Mouse (Mus musculus) splenic B cell, adult 2 months (primary cell): Measurements from ENCODE around the gene Tmem33.

Source experiments
- DNase-seq: peaks from one replicate; pipeline ENCODE4 v3.0.0-alpha.2; 2011; ENCODE audit warnings: low read depth, low spot score
- H3K27me3 ChIP-seq: 2 replicates; pipeline ENCODE4 v1.6.1; 2012; ENCODE audit warnings: mild to moderate bottlenecking, low read length, moderate library complexity, mixed read lengths; ENCODE audit not compliant: control insufficient read depth, poor library complexity, insufficient read depth, severe bottlenecking
- H3K36me3 ChIP-seq: 2 replicates; pipeline ENCODE4 v1.6.1; 2012; ENCODE audit warnings: mild to moderate bottlenecking, low read length, moderate library complexity, mixed read lengths; ENCODE audit not compliant: control insufficient read depth, poor library complexity, insufficient read depth, severe bottlenecking

Tmem33 gene

GRCm38 (mm10) chr5:67324032-67324431 lies 63.7 kb downstream of the Tmem33 start:
- Histone ChIP-seq H3K36me3 (peaks cover 2% of the 10 kb centered on the region; the same call in 1 of the 2 replicates), H3K27me3 (no peaks in the 10 kb centered on the region)
- no peak for DNase-seq

GRCm38 (mm10) chr5:67340811-67341210 lies 80.4 kb downstream of the Tmem33 start:
- Histone ChIP-seq H3K27me3 (no peaks in the 10 kb centered on the region), H3K36me3 (peaks cover 4% of the 10 kb centered on the region)
- no peak for DNase-seq
